Mouse (Mus musculus) urinary bladder, postnatal 25 days (tissue): ENCODE results near the gene Kctd19.

Experiments
- DNase-seq: peaks from one replicate; pipeline ENCODE4 v3.0.0; 2022; ENCODE audit warnings: low spot score

Gene Kctd19

DNA sequence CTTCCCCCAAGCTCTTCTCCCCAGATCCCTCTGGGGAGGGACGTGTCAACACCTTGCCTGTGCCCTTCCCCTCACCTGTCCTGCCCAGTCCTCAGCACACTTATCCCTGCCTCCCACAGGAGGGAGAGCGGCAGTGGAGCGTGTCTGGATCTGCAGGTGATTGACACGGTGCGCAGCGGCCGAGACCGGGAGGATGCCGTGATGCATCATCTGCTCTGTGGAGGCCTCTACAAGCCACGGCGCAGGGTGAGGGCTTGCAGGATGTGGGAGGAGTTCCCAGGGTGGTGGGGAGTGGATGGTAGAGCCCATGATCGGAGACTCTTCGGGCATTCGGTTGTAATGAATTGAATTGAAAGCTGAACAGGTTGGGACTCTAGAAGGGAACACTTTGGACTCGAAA, 54.1 kb downstream of the Kctd19 start:
- no peak for DNase-seq

DNA sequence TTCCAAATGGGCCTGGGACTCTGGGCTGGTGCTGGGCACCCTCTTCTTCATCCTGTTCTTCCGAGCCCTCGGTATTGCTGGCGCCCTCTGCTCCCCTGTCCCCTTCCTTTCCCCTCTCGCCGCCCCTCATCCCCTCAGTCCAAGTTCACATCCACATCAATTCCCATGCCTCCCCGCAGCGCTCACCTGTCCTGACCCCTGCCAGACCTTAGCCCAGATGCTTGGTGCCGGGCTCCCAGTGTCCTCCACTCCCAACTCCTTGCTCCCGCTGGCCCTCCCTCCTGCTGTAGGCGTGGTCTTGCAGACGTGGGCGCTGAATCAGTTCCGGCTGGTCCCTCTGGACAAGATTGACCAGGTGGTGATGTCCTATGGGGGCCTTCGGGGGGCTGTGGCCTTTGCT, 56.6 kb downstream of the Kctd19 start:
- DNase-seq = no peak

GRCm38 (mm10) chr8:105355179-105356024, 57.9 kb downstream of the Kctd19 start:
- DNase-seq = no peak

DNA sequence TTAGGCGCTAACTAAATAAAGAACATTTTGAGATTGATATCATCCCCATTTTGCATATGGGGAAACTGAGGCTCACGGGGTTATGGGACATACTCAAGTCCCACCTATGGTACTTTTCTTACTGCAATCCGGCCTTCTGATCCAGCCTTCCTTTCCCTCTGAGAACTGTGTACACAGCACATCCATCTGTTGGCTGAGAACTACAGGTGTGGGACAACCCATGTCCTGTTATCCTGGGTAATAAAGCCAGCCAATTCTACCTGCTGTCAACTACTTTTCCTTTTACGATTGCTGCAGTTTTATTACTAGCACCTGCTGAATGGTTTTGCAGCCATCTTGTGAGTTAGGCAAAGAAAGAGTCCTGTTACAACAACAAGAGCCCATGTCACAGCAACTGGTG, 58.8 kb downstream of the Kctd19 start:
- DNase-seq = no peak

DNA sequence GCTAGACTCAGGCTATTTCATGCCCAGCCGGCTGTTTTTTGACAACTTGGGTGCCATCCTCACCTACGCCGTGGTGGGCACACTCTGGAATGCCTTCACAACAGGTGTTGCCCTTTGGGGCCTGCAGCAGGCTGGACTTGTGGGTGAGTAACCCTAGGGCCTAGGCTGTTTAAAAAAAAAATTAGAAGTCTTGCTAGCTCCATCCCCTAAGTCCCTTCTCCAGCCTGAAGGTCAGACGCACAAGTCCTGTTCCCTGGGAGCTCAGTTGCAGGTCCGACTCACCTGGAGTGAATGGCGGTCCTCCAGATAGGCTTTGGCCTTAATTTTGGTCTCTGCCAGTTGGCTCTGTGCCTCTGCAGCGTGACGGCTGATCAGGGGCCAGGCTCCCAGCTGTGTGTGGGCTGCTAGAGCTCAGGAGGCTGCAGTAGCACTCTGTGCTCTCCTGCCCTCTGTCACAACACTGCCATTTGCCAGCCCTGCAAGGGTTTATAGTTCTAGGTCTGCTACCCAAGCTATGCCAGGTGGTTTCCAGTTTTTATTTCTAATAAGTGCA, 59.6 kb downstream of the Kctd19 start:
- DNase-seq = no peak

- no peak for DNase-seq
Measured at GRCm38 (mm10) chr8:105350186-105350585, 63.1 kb downstream of the Kctd19 start.

DNA sequence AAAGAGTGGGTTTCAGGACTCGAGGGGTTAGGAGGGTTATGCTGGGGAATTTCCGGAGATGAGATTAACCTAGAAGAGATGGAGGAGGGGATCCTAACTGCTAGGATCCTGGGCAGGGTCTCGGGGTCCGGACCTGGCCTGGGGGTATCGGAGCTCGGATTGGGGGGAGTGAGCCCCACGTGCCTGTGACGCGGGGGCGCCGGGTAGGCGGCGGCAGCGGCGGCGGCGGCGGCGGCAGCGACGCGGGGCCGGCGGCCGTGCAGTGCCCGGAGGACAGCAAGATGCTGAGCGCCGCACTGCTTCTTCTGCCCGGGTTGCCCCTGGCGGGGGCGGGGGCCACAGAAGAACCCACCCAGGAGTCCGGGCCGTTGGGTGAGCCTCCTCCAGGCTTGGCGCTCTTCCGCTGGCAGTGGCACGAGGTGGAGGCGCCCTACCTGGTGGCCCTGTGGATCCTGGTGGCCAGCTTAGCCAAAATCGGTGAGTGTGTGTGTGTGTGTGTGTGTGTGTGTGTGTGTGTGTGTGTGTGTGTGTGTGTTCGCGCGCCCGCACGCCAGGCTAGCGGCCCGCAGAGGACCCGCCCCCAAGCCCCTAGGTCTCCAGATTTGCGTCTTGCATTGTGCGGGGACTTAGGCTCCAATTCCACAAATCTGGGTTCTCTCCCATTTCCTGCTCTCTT, 64.1 kb downstream of the Kctd19 start:
- no peak for DNase-seq

GRCm38 (mm10) chr8:105348450-105349095, 64.7 kb downstream of the Kctd19 start, which contains the start of gene Slc9a5:
Gene Slc9a5, plus strand, starts transcription at chr8:105348843.
- DNase-seq = peak; percentile 32

GRCm38 (mm10) chr8:105347428-105348221, 65.7 kb downstream of the Kctd19 start, which contains the start of gene Fhod1:
Gene Fhod1, minus strand, starts transcription at chr8:105347953.
- DNase-seq = peak; percentile 88

GRCm38 (mm10) chr8:105346611-105347427, 66.5 kb downstream of the Kctd19 start:
- DNase-seq = peak; percentile 62

DNA sequence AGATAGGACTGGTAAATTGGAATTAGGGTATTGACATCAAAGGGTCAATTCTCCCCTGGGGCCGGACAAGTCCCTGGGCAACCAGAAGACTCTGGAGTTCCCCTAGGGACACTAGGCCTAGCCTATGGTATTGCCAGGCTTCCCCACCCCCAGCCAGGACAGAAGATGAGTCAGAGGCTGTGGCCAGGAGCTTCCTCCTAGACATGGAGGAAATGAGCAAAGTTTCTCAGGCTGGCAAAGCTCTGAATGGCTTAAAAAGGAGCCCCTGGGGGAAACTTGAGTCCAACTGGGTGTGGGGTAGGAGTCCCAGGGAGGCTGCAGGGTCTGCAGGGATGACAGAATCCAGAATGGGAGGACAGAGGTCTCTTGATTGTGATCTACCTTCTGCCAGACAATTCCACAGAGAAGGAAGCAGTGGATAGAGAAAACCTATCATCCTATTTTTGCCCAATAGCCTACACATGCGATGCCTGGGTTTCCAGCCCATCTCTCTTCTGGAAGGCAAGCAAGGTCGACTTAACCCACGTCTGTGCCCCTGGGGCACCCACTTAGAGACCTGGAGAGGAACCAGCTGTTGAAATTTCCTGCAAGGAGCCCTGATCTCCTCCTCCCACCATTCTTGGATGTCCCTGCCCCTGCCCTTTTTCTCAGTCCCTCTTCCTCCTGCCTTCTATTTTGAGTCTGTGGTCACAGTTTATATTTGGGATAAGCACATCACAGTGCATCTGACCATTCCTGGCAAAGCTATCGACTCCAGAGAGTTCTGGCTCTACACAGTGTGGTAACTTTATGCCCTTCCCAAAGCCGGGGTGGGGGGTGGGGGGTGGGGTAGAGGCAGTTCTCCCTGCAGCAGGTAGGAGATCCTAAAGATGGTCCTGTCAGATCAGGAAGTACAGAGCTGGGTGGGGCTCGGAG, 68.0 kb downstream of the Kctd19 start:
- DNase-seq = peak; percentile 36

DNA sequence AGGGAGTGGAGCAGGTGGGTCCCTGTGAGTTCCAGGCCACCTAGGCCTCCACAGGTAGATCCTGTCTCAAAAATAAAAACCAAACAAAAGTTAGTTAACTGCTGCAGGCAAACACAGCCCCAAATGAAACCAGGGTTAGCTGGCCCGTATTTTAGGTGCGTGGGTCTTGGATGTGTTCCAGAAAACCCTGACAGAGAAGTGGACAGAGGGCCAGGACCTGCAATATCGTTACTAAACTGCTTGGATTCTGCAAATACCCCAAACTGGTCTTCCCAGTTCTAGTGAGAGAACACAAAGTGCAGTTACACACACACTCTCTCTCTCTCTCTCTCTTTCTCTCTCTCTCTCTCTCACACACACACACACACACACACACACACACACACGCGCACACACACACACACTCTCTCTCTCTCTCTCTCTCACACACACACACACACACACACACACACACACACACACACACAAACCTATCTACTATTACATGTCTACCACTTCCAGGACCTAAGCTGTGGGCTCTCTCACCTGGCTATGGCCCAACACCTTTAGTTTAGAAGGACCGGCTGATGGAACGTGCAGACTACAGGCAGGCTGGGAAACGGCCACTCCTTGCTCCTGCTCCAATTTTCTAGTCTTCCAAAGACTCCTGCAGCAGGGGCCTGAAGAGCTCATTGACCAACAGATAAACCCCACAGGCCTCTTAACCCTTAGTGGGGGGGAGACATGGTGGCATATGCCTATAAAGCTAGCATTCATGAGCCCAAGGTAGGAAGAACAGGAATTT, 69.3 kb downstream of the Kctd19 start:
- DNase-seq = no peak

- no peak for DNase-seq
Measured at GRCm38 (mm10) chr8:105342768-105343167, 70.5 kb downstream of the Kctd19 start.

DNA sequence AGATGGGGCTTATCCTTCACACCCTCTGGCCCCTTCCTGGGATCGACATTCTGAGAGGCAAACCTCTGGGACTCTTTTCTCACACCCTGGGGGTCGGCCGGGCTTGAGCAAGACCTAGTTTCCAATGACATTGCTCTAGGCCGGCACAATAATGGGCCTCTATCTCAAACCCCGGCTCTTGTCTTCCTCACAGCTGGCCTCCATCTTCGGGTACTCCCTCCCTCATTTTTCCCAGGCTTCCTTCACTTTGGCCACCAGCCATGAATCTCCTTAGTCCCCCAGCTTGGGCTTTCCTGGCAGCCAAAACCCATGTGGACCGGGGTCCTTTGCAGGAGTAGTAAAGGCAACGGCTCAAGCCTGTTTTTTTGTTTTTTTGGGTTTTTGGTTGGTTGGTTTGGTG, 71.9 kb downstream of the Kctd19 start:
- no peak for DNase-seq

- no peak for DNase-seq
Measured at GRCm38 (mm10) chr8:105339886-105340635, 73.2 kb downstream of the Kctd19 start.

GRCm38 (mm10) chr8:105338992-105339391, 74.3 kb downstream of the Kctd19 start:
- DNase-seq = no peak

GRCm38 (mm10) chr8:105336373-105337130, 76.8 kb downstream of the Kctd19 start:
- DNase-seq = no peak
